8 mouse cellular contexts compared by ENCODE assay signal in the genomic region with DNA sequence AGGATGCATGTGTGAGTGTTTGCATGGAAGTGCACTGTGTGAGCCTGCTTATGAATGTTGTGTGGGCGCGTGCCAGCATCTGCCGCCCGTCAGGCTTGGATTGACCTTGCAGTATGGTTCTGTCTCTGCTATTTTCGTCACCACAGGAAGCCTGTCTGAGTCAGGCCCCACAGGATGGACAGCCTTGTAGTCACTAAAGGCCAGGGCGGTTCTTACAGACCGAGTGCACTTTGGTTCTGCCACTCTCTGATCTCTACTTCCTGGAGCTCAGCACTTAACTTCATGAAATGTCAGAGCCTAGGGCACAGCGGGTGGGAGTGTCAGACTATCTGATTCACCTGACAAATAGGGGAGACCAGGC. TPM values are rescaled to one million over a fixed set of nuclear protein-coding genes. Genes with fewer than 3 reads are reported as not detected.
DNase-seq lines count a peak whose midpoint lies in the region; ATAC-seq and TF ChIP-seq lines count a peak whose summit lies in the region.

No protein-coding gene starts in this region.

- peak overlapping the region; percentile 45; the same call in 1 of the 2 replicates for H3K4me2 ChIP-seq in embryonic facial prominence, embryonic 13.5 days
- H3K4me2 ChIP-seq in stomach, postnatal 0 days (replicated peaks; ENCODE audit: low read depth): peak overlapping the region; percentile 20; the same call in 1 of the 2 replicates

- H3K27me3 ChIP-seq in embryonic facial prominence, embryonic 13.5 days: no peaks in the 10 kb centered on the region
- H3K27me3 ChIP-seq in stomach, postnatal 0 days (ENCODE audit: control insufficient read depth, insufficient read depth, low read length): no peaks in the 10 kb centered on the region

- intact Hi-C loops in heart, postnatal 14 days (cut with DNase I): loop anchor here (2.0 kb wide), 1 partner anchor 87 kb away; no protein-coding TSS in a partner anchor

- H3K4me3 ChIP-seq in embryonic facial prominence, embryonic 13.5 days: peak overlapping the region; percentile 9
- no peak overlapping the region for H3K4me3 ChIP-seq in stomach, postnatal 0 days (ENCODE audit: low read depth, low read length)

- TF ChIP-seq CTCF in stomach, postnatal 0 days (IDR thresholded peaks at IDR 0.05; ENCODE audit: low read depth): no peak

- peaks cover 34% of the 10 kb centered on the region for H3K4me1 ChIP-seq in embryonic facial prominence, embryonic 13.5 days
- peaks cover 5% of the 10 kb centered on the region; the same call in 1 of the 2 replicates for H3K4me1 ChIP-seq in stomach, postnatal 0 days (replicated peaks; ENCODE audit: control insufficient read depth, insufficient read depth)

- H3K36me3 ChIP-seq in embryonic facial prominence, embryonic 13.5 days: no peaks in the 10 kb centered on the region
- no peaks in the 10 kb centered on the region for H3K36me3 ChIP-seq in stomach, postnatal 0 days (ENCODE audit: control insufficient read depth, insufficient read depth, low read length)

- TF ChIP-seq EP300 in stomach, postnatal 0 days (optimal IDR thresholded peaks at IDR 0.05): no peak

- H3K9ac ChIP-seq in embryonic facial prominence, embryonic 13.5 days: peak overlapping the region; percentile 59
- H3K9ac ChIP-seq in stomach, postnatal 0 days (ENCODE audit: low read length): peak overlapping the region; percentile 38; the same call in 1 of the 2 replicates

- peak overlapping the region; percentile 95 for H3K27ac ChIP-seq in embryonic facial prominence, embryonic 13.5 days
- peak overlapping the region; percentile 92 for H3K27ac ChIP-seq in stomach, postnatal 0 days (replicated peaks)

- H3K9me3 ChIP-seq in embryonic facial prominence, embryonic 13.5 days: no peaks in the 10 kb centered on the region
- no peaks in the 10 kb centered on the region for H3K9me3 ChIP-seq in stomach, postnatal 0 days (ENCODE audit: control insufficient read depth, low read length)

- ATAC-seq in embryonic facial prominence, embryonic 13.5 days (ENCODE audit: insufficient number of reproducible peaks, insufficient read depth, low FRiP score, low TSS enrichment, low read depth): no peak
- ATAC-seq in stomach, postnatal 0 days (ENCODE audit: low FRiP score, low TSS enrichment): peak; percentile 63

- 32% methylated on average over 8 of the region's 8 CpGs for WGBS in embryonic facial prominence, embryonic 13.5 days
- WGBS in stomach, postnatal 0 days: 31% methylated on average over 8 of the region's 8 CpGs

- peak; percentile 31 for DNase-seq in cerebellum, adult 11 months
- no peak for DNase-seq in cerebellum, adult 9-11 months
- DNase-seq in MN1 (ENCODE audit: low spot score): peak; percentile 80
- peak; percentile 50 to 57 for DNase-seq in heart, postnatal 14 days
- DNase-seq in kidney, postnatal 25 days: peak; percentile 58 to 79
- peak; percentile 54 to 73 for DNase-seq in lung, postnatal 4 days
- DNase-seq in stomach, postnatal 0 days (ENCODE audit: low spot score): peak; percentile 65

RNA-seq across cellular contexts. Expression of gene Parp16, which starts 0.4 kb away (rescaled TPM):
- 7.1 and 8.1 TPM in 2 replicates for polyA plus RNA-seq in embryonic facial prominence, embryonic 13.5 days (2015; fragmentation: Nextera tagmentation; extraction: Ambion mirVana)
- total RNA-seq in heart, postnatal 14 days (2021): 1 to 10 TPM; 3.4 to 3.6 TPM
- polyA plus RNA-seq in stomach, postnatal 0 days (2015; fragmentation: Nextera tagmentation; extraction: Ambion mirVana): 5.0 TPM in 2 replicates

RNA-seq across cellular contexts. Expression of gene Igdcc3, which starts 54.6 kb away (rescaled TPM):
- 2.1 and 3.0 TPM in 2 replicates for polyA plus RNA-seq in embryonic facial prominence, embryonic 13.5 days (2015; fragmentation: Nextera tagmentation; extraction: Ambion mirVana)
- under 1 TPM; 0.22 to 0.24 TPM for total RNA-seq in heart, postnatal 14 days (2021)
- 0.32 and 0.35 TPM in 2 replicates for polyA plus RNA-seq in stomach, postnatal 0 days (2015; fragmentation: Nextera tagmentation; extraction: Ambion mirVana)
